Comparison of ENCODE assay signal across 8 mouse cellular contexts in the genomic region with DNA sequence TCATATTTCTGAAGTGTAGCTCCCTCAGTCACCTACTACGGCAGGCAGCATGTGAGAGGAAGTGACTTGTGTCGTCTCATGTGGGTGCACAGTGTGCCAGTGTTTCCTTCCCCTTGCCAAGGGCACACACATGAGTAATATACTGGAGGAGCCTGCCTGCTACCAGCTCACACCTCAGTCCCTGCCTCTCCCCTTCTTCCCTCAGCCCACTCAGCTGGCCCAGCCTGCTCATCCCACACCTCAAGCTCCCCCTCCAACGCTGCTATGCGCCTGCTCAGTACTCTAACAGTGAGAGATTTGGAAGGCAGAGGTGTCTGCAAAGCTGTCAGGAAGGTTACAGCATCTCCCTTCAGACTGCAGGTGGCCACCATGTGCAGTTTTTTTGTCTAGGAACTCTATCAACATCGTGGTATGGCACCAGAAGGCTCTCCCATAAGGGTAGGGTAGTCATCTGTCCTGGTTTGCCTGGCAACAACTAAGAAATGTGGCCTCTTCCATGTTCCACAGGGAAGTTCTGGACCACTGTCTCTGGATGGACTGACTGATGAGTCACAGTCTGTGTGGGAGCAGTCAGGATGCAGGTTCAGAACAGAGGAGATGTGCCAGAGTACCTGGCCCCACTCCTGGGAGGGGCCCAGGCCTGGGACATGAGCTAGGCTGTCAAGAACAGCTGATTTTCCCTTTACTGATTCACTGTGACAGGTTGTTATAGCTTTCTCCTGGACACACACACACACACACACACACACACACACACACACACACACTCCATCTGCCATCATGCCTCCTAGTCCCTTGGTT. TPM values are rescaled to one million over a fixed set of nuclear protein-coding genes. Genes with fewer than 3 reads are reported as not detected.
DNase-seq lines count a peak whose midpoint lies in the region.

No protein-coding gene starts in this region.

- DNase-seq in lung, postnatal 36 days = peak; percentile 38
- no peak for DNase-seq in lung, postnatal 4 days
- DNase-seq in frontal cortex, postnatal 10 days (ENCODE audit: low spot score in 2 of 2) = peak; percentile 28 to 71
- DNase-seq in left cerebral cortex, adult 9 months (ENCODE audit: low spot score in 2 of 2) = peak; percentile 85 to 87
- DNase-seq in telencephalon, adult 2 months (ENCODE audit: low read depth, low spot score) = peak; percentile 87
- no peak for DNase-seq in adrenal gland, postnatal 10 days
- no peak for DNase-seq in heart, postnatal 14 days
- DNase-seq in adrenal gland, postnatal 25 days = no peak

- intact Hi-C loops in heart, postnatal 14 days (cut with DNase I) = no loop called here

RNA-seq across cellular contexts. Expression of gene Irf4, which starts 37.4 kb away (rescaled TPM):
- total RNA-seq in adrenal gland, postnatal 10 days (2021) = 10 to 100 TPM in 1 of 2 experiments, 1 to 10 TPM in 1; 4.4 to 41.3 TPM
- 1 to 10 TPM in 1 of 2 experiments, under 1 TPM in 1; 0.88 to 1.4 TPM for total RNA-seq in heart, postnatal 14 days (2021)
- total RNA-seq in adrenal gland, postnatal 25 days (2021) = 2.0 and 2.6 TPM in 2 replicates

Comparison
In these comparisons a context has a peak if more than half of its experiments do, and no peak if none do; other contexts are left out.
1. DNase-seq: peak in lung, postnatal 36 days (single experiment), frontal cortex, postnatal 10 days (2 of 2), left cerebral cortex, adult 9 months (2 of 2) and telencephalon, adult 2 months (single experiment); none in lung, postnatal 4 days (0 of 2), adrenal gland, postnatal 10 days (single experiment), heart, postnatal 14 days (0 of 2) and adrenal gland, postnatal 25 days (single experiment).